Mouse (Mus musculus) G1E (cell line): ENCODE measurements around the gene Ttpal.

ENCODE experiments used
- CTCF ChIP-seq: IDR thresholded peaks from 2 replicates; pipeline ENCODE4 v1.5.1; 2012; ENCODE audit warnings: low read depth, low read length, inconsistent platforms, mixed read lengths
- GATA1 ChIP-seq: IDR thresholded peaks from 2 replicates; pipeline ENCODE4 v1.6.1; 2012; ENCODE audit warnings: borderline replicate concordance, low read length, inconsistent platforms, mixed read lengths
- POLR2AphosphoS5 ChIP-seq: IDR thresholded peaks from 2 replicates; pipeline ENCODE4 v1.6.1; 2012; ENCODE audit warnings: low read depth, low read length, inconsistent platforms; ENCODE audit not compliant: insufficient replicate concordance
- TAL1 ChIP-seq: conservative IDR thresholded peaks from 2 replicates; pipeline ENCODE4 v1.6.1; 2012; ENCODE audit warnings: low read depth, low read length, inconsistent platforms, mixed read lengths

DNA sequence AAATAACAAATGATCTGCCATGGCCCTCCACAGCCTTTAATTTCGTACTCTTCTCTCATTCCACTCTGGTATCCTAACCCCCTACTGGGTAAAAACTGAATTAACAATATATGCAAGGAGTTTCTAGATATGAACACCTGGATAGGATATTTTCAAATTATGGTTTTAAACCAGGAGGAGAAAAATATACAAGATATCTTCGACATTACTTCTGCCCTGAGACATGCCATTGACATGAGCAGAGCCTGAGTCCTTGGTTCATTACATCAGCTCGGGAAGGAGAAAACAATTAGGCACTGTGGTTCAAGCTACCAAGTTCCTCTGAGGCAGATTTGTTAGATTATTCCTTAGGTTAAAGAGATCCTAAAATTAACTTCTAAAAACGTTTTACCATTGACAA is 41.9 kb downstream of the Ttpal start:
- TF ChIP-seq CTCF (no peak), GATA1 (no peak), POLR2AphosphoS5 (no peak), TAL1 (no peak)
